Mouse (Mus musculus): ENCODE measurements around the gene Wfs1. TPM values are rescaled to one million over a fixed set of nuclear protein-coding genes. Genes with fewer than 3 reads are reported as not detected.
A peak's percentile ranks its signal among the peaks of the same experiment; 100 is the strongest.

Gene Wfs1
- total and polyA plus RNA-seq, 2 experiments from 2014 or later, result 12.9 to 16.9 TPM

DNA sequence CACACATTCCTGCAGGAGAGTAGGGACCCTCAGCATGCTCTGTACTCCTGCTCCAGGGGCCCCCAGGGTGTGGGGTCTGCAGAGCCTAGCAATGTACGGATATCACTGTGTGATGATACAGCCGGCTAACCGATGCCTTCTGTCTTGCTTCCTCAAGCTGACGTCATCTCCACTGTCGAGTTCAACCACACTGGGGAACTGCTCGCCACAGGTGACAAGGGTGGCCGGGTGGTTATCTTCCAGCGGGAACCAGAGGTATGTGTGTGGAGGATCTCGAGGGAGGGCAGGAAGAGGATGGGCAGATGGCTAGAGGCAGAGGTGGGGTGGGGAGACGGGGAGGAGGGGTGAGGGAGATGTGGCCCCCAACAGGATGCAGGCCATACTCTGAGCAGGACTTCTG is 66.2 kb downstream of the Wfs1 start:
- DNase-seq (no peak), ATAC-seq (no peak)
- H3K9me3 ChIP-seq (ENCODE audit: low read length), result no peaks in the 10 kb centered on the region
- no peak for TF ChIP-seq CTCF (IDR thresholded peaks at IDR 0.05; ENCODE audit: low read depth)
- H3K4me1 ChIP-seq (ENCODE audit: insufficient read depth), result peaks cover 20% of the 10 kb centered on the region
- H3K9ac ChIP-seq, result no peak overlapping the region
- no peak overlapping the region for H3K4me2 ChIP-seq (ENCODE audit: low read depth)
- H3K36me3 ChIP-seq (ENCODE audit: insufficient read depth), result peaks cover 4% of the 10 kb centered on the region
- peak overlapping the region; percentile 89 for H3K27ac ChIP-seq (ENCODE audit: low read depth, low read length)
- H3K27me3 ChIP-seq (ENCODE audit: insufficient read depth, low read length), result no peaks in the 10 kb centered on the region
- 76% methylated on average over 10 of the region's 10 CpGs for WGBS
- H3K4me3 ChIP-seq (ENCODE audit: low read depth, low read length), result no peak overlapping the region

DNA sequence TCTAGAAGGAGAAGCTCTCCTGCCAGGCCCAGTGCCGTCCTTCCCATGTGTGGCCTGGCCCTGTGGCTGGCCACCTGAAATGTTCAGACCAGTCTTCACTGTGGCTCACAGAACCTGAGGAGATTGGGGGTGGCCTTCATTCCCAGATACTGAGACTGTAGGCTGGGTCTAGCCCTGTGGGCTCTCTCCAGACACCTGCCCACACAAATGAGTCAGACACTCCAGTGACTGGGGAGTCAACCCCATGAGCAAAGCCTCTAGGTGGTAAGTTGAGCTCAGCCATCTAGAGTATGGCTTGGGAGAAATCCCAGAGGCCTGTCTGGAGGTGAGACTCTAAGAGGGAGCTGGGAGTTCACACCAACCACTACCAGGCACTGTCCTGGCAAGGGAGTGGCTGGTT is 67.1 kb downstream of the Wfs1 start:
- Histone ChIP-seq H3K9me3 (ENCODE audit: low read length) (no peaks in the 10 kb centered on the region), H3K9ac (no peak overlapping the region), H3K4me3 (ENCODE audit: low read depth, low read length) (no peak overlapping the region), H3K4me1 (ENCODE audit: insufficient read depth) (peaks cover 20% of the 10 kb centered on the region), H3K27me3 (ENCODE audit: insufficient read depth, low read length) (no peaks in the 10 kb centered on the region), H3K27ac (ENCODE audit: low read depth, low read length) (no peak overlapping the region), H3K4me2 (ENCODE audit: low read depth) (no peak overlapping the region), H3K36me3 (ENCODE audit: insufficient read depth) (no peaks in the 10 kb centered on the region; the same call in 1 of the 2 replicates)
- 86% methylated on average over 1 of the region's 1 CpGs for WGBS
- no peak for ATAC-seq
- no peak for DNase-seq
- no peak for TF ChIP-seq CTCF (IDR thresholded peaks at IDR 0.05; ENCODE audit: low read depth)

GRCm38 (mm10) chr5:36920072-36920471 is 68.9 kb downstream of the Wfs1 start:
- no peak for ATAC-seq
- no peak overlapping the region for H3K4me2 ChIP-seq (ENCODE audit: low read depth)
- no peak overlapping the region for H3K9ac ChIP-seq
- WGBS, result 37% methylated on average over 1 of the region's 1 CpGs
- H3K27me3 ChIP-seq (ENCODE audit: insufficient read depth, low read length), result no peaks in the 10 kb centered on the region
- peak; percentile 67 for TF ChIP-seq CTCF (IDR thresholded peaks at IDR 0.05; ENCODE audit: low read depth)
- DNase-seq, result peak; percentile 37
- H3K27ac ChIP-seq (ENCODE audit: low read depth, low read length), result no peak overlapping the region
- H3K36me3 ChIP-seq (ENCODE audit: insufficient read depth), result no peaks in the 10 kb centered on the region
- H3K4me3 ChIP-seq (ENCODE audit: low read depth, low read length), result no peak overlapping the region
- peaks cover 20% of the 10 kb centered on the region for H3K4me1 ChIP-seq (ENCODE audit: insufficient read depth)
- no peaks in the 10 kb centered on the region for H3K9me3 ChIP-seq (ENCODE audit: low read length)

- ATAC-seq (no peak), DNase-seq (no peak)
- Histone ChIP-seq H3K36me3 (ENCODE audit: insufficient read depth) (no peaks in the 10 kb centered on the region), H3K9ac (no peak overlapping the region), H3K4me3 (ENCODE audit: low read depth, low read length) (no peak overlapping the region), H3K27ac (ENCODE audit: low read depth, low read length) (no peak overlapping the region), H3K4me2 (ENCODE audit: low read depth) (no peak overlapping the region), H3K27me3 (ENCODE audit: insufficient read depth, low read length) (no peaks in the 10 kb centered on the region), H3K4me1 (ENCODE audit: insufficient read depth) (peaks cover 4% of the 10 kb centered on the region; the same call in 1 of the 2 replicates), H3K9me3 (ENCODE audit: low read length) (no peaks in the 10 kb centered on the region)
- TF ChIP-seq CTCF (IDR thresholded peaks at IDR 0.05; ENCODE audit: low read depth), result no peak
- 76% methylated on average over 7 of the region's 7 CpGs for WGBS
Measured at GRCm38 (mm10) chr5:36918016-36918415, 71.0 kb downstream of the Wfs1 start.

GRCm38 (mm10) chr5:36917245-36917644 is 71.8 kb downstream of the Wfs1 start:
- Histone ChIP-seq H3K4me1 (ENCODE audit: insufficient read depth) (no peaks in the 10 kb centered on the region), H3K27ac (ENCODE audit: low read depth, low read length) (no peak overlapping the region), H3K36me3 (ENCODE audit: insufficient read depth) (no peaks in the 10 kb centered on the region), H3K4me2 (ENCODE audit: low read depth) (no peak overlapping the region), H3K9me3 (ENCODE audit: low read length) (no peaks in the 10 kb centered on the region), H3K27me3 (ENCODE audit: insufficient read depth, low read length) (no peaks in the 10 kb centered on the region), H3K9ac (no peak overlapping the region), H3K4me3 (ENCODE audit: low read depth, low read length) (no peak overlapping the region)
- TF ChIP-seq CTCF (IDR thresholded peaks at IDR 0.05; ENCODE audit: low read depth), result no peak
- DNase-seq (no peak), ATAC-seq (no peak)
- WGBS, result 82% methylated on average over 4 of the region's 4 CpGs

DNA sequence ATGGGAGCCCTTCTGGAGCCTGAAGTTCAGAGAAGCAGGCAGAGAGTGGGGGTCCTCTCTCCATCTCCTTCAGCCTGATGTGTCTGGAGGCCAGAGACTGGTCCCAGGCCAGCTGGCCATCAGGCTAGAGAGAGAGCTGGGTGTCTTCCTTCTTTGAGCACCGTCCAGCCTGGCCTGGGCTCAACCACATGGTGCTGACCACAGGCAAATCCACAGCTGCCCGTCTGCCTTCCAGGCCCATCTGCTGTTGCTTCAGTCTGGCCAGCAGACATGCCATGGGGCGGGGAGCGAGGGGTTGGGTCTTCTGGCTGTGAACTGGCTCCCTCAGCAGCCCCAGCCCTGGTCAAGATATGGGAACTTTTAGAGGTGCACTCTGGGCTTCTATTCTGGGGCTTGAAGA is 72.4 kb downstream of the Wfs1 start:
- no peaks in the 10 kb centered on the region for H3K4me1 ChIP-seq (ENCODE audit: insufficient read depth)
- 89% methylated on average over 4 of the region's 4 CpGs for WGBS
- no peak for TF ChIP-seq CTCF (IDR thresholded peaks at IDR 0.05; ENCODE audit: low read depth)
- no peak overlapping the region for H3K9ac ChIP-seq
- H3K9me3 ChIP-seq (ENCODE audit: low read length), result no peaks in the 10 kb centered on the region
- DNase-seq (no peak), ATAC-seq (no peak)
- H3K27ac ChIP-seq (ENCODE audit: low read depth, low read length), result no peak overlapping the region
- H3K27me3 ChIP-seq (ENCODE audit: insufficient read depth, low read length), result no peaks in the 10 kb centered on the region
- no peaks in the 10 kb centered on the region for H3K36me3 ChIP-seq (ENCODE audit: insufficient read depth)
- no peak overlapping the region for H3K4me2 ChIP-seq (ENCODE audit: low read depth)
- H3K4me3 ChIP-seq (ENCODE audit: low read depth, low read length), result no peak overlapping the region

Other genes with a start within 250 kb of the Wfs1 start
- gene Bloc1s4, start 240.6 kb downstream of the Wfs1 start, total RNA-seq (2014; rRNA removed), result 23.6 and 23.8 TPM in 2 replicates
- 32.7 and 36.2 TPM in 2 replicates for gene Bloc1s4, start 240.6 kb downstream of the Wfs1 start, polyA plus RNA-seq (2015; fragmentation: Nextera tagmentation; extraction: Ambion mirVana)
- gene Mrfap1, start 192.4 kb downstream of the Wfs1 start, total RNA-seq (2014; rRNA removed), result 296 and 353 TPM in 2 replicates
- 477 and 530 TPM in 2 replicates for gene Mrfap1, start 192.4 kb downstream of the Wfs1 start, polyA plus RNA-seq (2015; fragmentation: Nextera tagmentation; extraction: Ambion mirVana)
- 10.8 and 13.9 TPM in 2 replicates for gene Man2b2, start 158.6 kb downstream of the Wfs1 start, total RNA-seq (2014; rRNA removed)
- gene Man2b2, start 158.6 kb downstream of the Wfs1 start, polyA plus RNA-seq (2015; fragmentation: Nextera tagmentation; extraction: Ambion mirVana), result 10.3 and 12.7 TPM in 2 replicates
- 171 and 177 TPM in 2 replicates for gene Ppp2r2c, start 120.7 kb downstream of the Wfs1 start, total RNA-seq (2014; rRNA removed)
- gene Ppp2r2c, start 120.7 kb downstream of the Wfs1 start, polyA plus RNA-seq (2015; fragmentation: Nextera tagmentation; extraction: Ambion mirVana), result 75.5 and 96.1 TPM in 2 replicates
- gene Gm1043, start 96.2 kb upstream of the Wfs1 start, total RNA-seq (2014; rRNA removed), result 22.1 and 26.4 TPM in 2 replicates
- 1.1 and 1.4 TPM in 2 replicates for gene Gm1043, start 96.2 kb upstream of the Wfs1 start, polyA plus RNA-seq (2015; fragmentation: Nextera tagmentation; extraction: Ambion mirVana)

All from forebrain, postnatal 0 days (tissue).